Mouse (Mus musculus) left cerebral cortex, adult 18-20 months (tissue): ENCODE measurements around the gene Trank1. TPM values are rescaled to one million over a fixed set of nuclear protein-coding genes. Genes with fewer than 3 reads are reported as not detected.
A peak's percentile ranks its signal among the peaks of the same experiment; 100 is the strongest.

Source experiments
- DNase-seq, 2 experiments: peaks; one replicate each; pipeline ENCODE4 v3.0.0; 2021 to 2022; ENCODE audit warnings: low spot score in 2 of 2, mixed read lengths in 1 of 2
- total RNA-seq, 2 experiments: library from RNA; stranded (reverse); gene quantifications; 2 replicates each; pipeline ENCODE4 v1.2.3; 2021

Gene Trank1
- total RNA-seq, 2 experiments from 2014 or later, result 277 to 278 TPM

- DNase-seq, result no peak
Observed at GRCm38 (mm10) chr9:111298606-111299005, 12.9 kb upstream of the Trank1 start.

DNA sequence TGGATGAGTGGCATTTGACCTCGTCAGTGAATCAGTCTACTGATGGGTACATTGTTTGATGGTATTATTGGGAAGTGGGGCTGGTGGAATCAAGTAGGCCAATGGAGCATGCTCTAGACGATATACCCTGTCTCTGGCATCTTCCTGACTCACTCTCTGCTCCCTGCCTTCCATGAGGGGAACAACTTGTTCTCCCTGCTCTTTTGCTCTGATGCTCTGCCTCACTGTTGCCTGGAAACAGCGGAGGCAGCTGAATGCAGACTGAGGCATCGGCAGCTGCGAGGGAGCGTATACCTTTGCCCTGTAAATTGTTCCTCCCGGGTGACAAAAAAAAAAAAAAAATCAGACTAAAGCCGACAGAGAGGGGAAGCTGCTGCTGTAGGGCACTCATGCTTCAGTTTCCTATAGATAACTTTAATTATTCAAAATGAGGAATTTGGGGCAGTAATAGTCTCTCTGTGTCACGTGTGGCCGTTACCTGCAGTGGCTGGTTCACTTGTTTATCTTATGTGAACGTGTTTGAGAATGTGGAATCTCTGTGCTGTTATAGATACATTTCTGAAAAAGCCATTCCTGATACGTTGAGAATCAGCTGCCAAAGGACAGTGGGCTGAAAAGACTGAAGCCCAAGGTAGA is 9.2 kb upstream of the Trank1 start:
- DNase-seq, result peak in 1 of 2 experiments; percentile 45

- peak; percentile 42 to 68 for DNase-seq
Observed at GRCm38 (mm10) chr9:111304036-111304435, 7.5 kb upstream of the Trank1 start.

DNA sequence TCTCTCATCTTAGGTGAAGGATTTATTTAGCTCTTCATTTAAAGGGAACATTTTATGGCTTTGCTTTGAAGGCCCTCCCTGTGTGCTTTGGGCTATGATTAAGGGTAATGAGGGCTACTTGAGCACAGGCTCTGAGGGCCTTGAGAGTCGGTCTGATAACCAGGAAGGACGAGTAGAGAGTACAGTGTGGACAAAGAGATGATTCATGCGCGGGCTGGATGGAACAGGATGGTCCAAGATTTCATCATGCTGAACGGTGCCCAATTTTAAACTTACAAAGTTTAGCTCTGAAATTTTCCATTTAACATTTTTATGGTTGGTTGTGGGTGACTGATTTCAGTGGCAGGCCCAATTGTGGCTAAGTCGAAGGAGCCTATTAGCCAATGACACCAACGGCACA is 5.4 kb upstream of the Trank1 start:
- DNase-seq, result peak in 1 of 2 experiments; percentile 21

DNA sequence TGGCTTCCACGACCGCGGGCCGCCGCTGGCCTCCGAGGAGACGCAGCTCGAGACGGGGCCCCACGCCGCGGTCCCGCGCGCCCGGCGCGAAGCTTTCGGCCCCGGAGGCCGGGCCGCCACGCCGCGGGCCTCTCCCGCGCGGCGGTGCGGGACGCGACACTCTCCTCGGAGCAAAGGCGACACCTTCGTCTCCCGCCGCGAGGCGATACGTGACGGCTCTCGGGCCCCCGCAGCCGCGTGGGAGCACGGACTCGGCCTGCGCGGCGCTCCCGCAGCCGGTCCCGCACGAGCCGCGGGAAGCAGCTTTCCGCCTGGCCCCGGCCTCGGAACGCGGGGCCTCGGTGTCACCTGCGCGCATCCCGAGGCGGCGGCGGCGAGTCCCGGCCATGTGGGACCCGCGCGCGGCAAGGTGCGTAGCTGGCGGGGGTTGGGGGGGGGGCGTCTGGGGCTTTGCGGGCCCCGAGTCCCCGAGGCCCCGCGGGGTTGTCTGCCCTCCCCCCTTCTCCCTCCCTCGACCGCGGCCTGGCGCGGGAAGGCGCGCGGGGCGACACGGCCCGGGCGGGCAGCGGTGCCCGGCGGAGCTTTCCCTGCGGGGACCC is 403 bp downstream of the Trank1 start:
- DNase-seq, result peak; percentile 24 to 59

DNA sequence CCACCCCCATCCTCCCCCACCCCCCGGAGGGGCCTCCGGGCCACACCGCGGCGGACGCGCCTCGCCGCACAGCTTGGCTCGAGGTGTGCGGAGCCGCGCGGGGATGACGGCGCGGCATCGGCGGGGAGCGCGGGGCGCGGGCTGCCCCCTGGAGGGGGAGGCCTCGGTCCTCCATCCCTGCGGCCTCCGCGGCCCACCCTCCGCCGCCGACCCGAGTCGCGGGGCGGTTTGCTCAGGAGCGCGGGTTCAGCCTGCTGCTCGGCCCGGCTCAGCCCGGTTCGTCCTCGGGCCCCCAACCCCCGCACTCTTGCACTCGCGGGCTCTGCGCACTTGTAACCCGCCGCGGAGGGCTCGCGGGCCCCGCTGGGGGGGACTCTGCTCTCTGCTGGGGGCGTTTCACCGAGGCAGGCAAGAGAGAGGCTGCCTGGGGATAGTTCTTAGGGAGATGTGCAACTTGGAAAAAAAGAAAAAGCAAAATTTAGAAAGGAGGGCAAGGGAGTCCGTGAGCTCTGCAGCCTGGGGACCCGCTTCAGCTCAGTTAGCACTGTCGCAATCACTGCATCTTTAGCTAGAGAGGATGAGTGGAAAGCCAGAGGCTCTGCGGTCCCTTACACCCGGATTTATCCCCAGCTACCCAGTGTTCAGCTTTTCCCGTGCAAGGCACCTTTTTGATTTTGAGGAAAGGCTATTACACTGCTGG is 1.1 kb downstream of the Trank1 start:
- peak; percentile 16 to 38 for DNase-seq

- no peak for DNase-seq
Observed at GRCm38 (mm10) chr9:111313299-111313698, 1.8 kb downstream of the Trank1 start.

GRCm38 (mm10) chr9:111313793-111314192 is 2.3 kb downstream of the Trank1 start:
- DNase-seq, result no peak

DNA sequence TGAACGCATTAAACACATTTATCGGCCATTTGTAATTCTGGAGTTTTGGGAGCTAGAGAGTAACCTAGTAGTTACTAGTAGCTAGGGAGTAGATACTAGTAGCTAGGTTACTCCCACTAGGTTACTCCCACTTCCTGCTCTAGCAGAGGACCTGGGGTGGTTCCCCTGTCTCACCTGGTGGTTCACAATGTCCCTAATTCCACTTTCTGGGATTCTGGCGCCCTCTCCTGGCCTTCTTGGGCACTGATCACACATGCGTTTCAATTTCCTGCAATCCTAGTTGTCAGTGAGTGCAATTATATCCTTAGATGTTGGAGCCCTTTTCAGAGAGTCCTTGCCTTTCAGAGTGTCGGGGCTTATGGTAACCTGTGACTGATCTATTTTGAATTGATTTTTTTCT is 2.7 kb downstream of the Trank1 start:
- peak; percentile 78 to 86 for DNase-seq

DNA sequence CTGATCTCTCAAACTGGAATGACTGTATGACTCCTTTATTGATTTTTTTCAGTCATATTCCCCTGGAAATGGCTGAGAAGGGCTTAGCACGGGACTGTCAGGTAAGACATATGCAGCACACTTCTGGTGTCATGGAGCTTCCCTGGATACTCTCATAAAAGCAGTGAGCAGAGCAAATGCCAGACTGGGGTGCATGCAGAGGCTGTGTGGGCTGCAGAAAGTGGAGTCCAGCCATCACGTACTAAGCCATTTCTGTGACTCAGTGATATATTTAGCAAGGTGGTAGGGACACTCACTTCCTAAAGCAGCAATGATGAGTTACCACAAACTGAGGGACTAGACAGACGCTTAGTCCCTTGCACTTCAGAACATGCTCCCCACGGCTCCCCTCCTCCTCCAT is 9.4 kb downstream of the Trank1 start:
- peak; percentile 47 to 54 for DNase-seq

DNA sequence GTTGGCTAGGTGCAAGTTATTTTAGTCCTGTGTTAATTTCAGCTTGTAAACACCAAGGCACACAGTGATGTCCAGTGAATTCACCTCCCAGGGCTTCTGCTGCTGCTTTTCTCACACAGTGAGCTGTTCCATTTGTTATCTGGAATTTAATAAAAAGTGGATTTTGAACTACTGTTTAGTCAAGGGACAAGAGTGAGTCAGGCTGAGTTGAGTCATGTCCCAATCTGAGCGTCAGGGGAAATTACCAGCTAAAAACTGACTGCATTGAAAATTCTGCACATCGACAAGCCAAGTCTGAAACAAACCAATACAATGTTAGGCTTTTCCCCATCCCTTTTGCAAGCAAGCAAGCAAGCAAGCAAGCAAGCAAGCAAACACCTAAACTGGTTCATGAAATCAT is 13.3 kb downstream of the Trank1 start:
- DNase-seq, result peak; percentile 15 to 40

DNA sequence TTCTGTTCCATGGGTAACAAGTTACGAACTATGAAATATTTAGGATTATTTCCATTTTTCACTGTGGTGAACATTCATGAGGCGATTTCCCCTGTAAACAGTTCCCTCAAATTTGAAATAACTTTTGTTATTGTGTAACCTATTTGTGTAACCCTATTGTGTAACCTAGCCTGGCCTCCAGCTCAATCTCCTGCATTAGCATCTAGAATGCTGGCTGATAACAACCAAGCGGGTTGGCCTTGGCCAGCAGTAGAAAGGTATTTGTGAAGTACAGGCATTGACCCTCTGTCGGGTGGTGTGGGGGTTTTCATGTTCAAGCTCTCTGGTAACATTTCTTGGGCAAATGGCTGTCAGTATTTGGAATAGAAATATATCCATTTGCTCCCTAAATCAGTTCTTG is 18.3 kb downstream of the Trank1 start:
- DNase-seq, result no peak

DNA sequence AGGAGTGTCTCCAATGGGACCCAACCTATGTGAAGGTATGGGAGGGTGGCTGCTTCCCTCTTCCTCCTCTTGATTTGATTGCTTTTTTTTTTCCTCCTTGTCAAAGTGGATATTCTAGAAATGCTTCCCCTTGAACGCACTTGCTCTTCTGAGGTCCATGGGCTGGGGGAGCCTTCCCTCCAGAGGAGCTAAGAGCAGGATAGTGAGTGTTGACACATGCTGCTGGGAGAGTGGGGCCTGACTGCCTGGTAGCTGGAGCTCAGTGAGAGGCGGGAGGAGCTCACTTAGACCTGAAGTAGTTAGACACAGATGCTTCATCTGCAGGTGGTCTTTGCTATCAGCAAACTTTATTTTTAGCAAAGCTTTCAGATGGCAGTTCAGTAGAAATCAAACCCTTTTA is 22.3 kb downstream of the Trank1 start:
- DNase-seq, result no peak

GRCm38 (mm10) chr9:111334555-111335164 is 23.1 kb downstream of the Trank1 start:
- DNase-seq, result peak in 1 of 2 experiments; percentile 28

- no peak for DNase-seq
Observed at GRCm38 (mm10) chr9:111351233-111351632, 39.7 kb downstream of the Trank1 start.

GRCm38 (mm10) chr9:111351641-111352040 is 40.1 kb downstream of the Trank1 start:
- no peak for DNase-seq

- no peak for DNase-seq
Observed at GRCm38 (mm10) chr9:111352646-111353045, 41.1 kb downstream of the Trank1 start.

- no peak for DNase-seq
Observed at GRCm38 (mm10) chr9:111355041-111355440, 43.5 kb downstream of the Trank1 start.

DNA sequence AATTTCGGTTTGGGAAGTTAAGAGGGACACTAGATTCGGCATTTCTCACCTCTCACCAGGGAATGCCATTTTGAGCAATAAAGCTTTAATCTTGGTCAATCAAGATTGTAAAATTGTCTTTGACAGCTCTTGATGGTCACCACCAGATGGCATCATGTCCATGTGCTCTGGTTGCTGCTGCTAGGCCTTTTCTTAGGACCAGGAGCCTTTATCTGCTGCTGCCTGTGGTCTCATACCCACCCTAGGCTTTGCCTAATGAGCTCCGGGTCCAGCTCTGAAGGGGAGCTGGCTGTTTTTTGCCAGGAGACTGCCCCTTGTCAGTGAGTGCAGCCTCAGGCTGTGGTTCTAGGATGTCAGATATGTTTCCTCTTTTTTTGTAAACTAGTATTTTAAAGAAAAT is 44.8 kb downstream of the Trank1 start:
- DNase-seq, result no peak

DNA sequence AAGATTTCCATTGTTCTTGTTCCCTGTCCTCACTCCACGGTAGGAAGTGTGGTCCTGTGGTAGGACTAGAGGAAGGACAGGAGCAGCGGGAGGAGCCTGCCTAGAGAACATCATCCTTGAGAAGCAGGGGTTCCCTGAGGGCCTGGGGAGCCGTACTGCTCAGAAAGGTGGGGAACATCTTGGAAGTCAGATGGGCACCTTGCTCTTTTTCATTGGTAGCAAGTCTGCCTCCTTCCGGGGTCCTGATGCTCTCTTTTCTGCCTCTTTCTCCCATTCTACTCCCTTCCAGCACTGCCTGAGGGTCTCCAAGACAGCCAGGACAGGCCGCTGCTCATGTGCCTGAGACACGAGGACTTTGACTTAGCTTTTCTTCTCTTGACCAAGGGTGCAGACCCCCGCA is 52.1 kb downstream of the Trank1 start:
- DNase-seq, result no peak

DNA sequence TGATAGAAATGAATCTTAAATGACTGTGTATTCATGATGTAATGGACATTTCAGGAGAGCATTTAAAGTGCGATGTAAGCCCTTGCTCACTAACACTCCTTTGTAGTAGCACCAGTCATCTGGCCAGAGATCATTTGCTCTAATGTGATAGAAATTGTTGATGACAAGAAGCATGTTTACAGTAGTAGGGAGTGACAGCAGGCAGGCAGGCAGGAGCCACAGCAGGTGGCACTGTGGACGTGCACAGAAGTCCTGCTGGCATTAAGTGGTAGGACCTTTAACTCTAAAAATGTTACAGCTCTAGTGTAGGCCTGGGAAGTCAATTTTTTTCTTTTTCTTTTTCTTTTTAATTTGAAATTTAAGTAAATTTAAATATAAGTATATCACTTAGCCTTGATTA is 56.2 kb downstream of the Trank1 start:
- DNase-seq, result no peak

- DNase-seq, result no peak
Observed at GRCm38 (mm10) chr9:111372079-111372478, 60.5 kb downstream of the Trank1 start.
